Mouse (Mus musculus): ENCODE results near the gene Kbtbd4. TPM values are rescaled to one million over a fixed set of nuclear protein-coding genes. Genes with fewer than 3 reads are reported as not detected.
"Not testable (repeated sequence)": the region's sequence is repeated elsewhere in the genome, so short reads cannot be mapped to it uniquely, and the experiment has no call there.

Gene Kbtbd4
- polyA plus RNA-seq, 1 experiment from 2014 or later, result 9.8 TPM

- peaks cover 66% of the 10 kb centered on the region for H3K27me3 ChIP-seq (ENCODE audit: insufficient read depth, low read length)
- H3K9me3 ChIP-seq (ENCODE audit: low read length), result peaks cover 6% of the 10 kb centered on the region
- H3K27ac ChIP-seq (ENCODE audit: low read depth), result no peak within 1 kb of the TSS
- peak within 1 kb of the TSS; percentile 76 for H3K4me2 ChIP-seq (ENCODE audit: low read depth, low read length)
- H3K4me1 ChIP-seq (ENCODE audit: insufficient read depth), result peaks cover 21% of the 10 kb centered on the region
- no peaks in the 10 kb centered on the region for H3K36me3 ChIP-seq (replicated peaks; ENCODE audit: insufficient read depth, low read length)
- WGBS (ENCODE audit: insufficient replicate concordance), result 3% methylated on average over 39 of the region's 45 CpGs
- no peak for ATAC-seq
- H3K4me3 ChIP-seq (ENCODE audit: low read depth, low read length), result peak within 1 kb of the TSS; percentile 38
- no peak within 1 kb of the TSS for H3K9ac ChIP-seq (replicated peaks)
- no peak for TF ChIP-seq EP300 (IDR thresholded peaks at IDR 0.05; ENCODE audit: low read depth)
- no peak for TF ChIP-seq CTCF (IDR thresholded peaks at IDR 0.05; ENCODE audit: low read depth)
- no peak for DNase-seq
Measured at GRCm38 (mm10) chr2:90885218-90886041, 19.1 kb upstream of the Kbtbd4 start, which contains the start of gene C1qtnf4. C1qtnf4 (plus strand) TSS chr2:90885860.

- no peak for ATAC-seq
- H3K36me3 ChIP-seq (replicated peaks; ENCODE audit: insufficient read depth, low read length), result no peaks in the 10 kb centered on the region
- H3K4me3 ChIP-seq (ENCODE audit: low read depth, low read length), result no peak overlapping the region
- WGBS (ENCODE audit: insufficient replicate concordance), result 31% methylated on average over 6 of the region's 6 CpGs
- TF ChIP-seq CTCF (IDR thresholded peaks at IDR 0.05; ENCODE audit: low read depth), result no peak
- TF ChIP-seq EP300 (IDR thresholded peaks at IDR 0.05; ENCODE audit: low read depth), result no peak
- peaks cover 6% of the 10 kb centered on the region for H3K9me3 ChIP-seq (ENCODE audit: low read length)
- no peak overlapping the region for H3K9ac ChIP-seq (replicated peaks)
- no peak overlapping the region for H3K4me2 ChIP-seq (ENCODE audit: low read depth, low read length)
- peaks cover 21% of the 10 kb centered on the region for H3K4me1 ChIP-seq (ENCODE audit: insufficient read depth)
- H3K27me3 ChIP-seq (ENCODE audit: insufficient read depth, low read length), result peaks cover 67% of the 10 kb centered on the region
- DNase-seq, result no peak
- no peak overlapping the region for H3K27ac ChIP-seq (ENCODE audit: low read depth)
Measured at GRCm38 (mm10) chr2:90886436-90886835, 18.1 kb upstream of the Kbtbd4 start.

DNA sequence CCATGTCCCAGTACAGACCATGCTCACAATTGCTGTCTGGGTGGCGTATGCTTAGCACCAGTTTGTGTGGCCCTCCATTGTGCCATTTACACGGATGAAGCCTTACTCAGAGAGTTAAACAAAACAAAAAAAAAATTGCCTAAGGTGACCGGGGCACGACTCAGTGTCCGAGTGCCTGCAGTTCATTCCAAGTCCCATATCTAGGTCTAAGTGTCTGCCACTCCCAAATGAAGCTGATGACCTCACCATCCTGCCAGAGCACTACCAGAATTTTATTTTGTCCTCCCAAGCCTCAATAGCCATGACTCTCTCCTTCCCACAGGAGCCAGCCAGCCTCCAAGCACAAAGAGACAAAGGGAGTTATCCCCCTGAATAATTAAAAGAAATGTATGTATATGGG is 16.9 kb upstream of the Kbtbd4 start:
- WGBS (ENCODE audit: insufficient replicate concordance), result 66% methylated on average over 5 of the region's 5 CpGs
- no peak overlapping the region for H3K4me3 ChIP-seq (ENCODE audit: low read depth, low read length)
- no peak for TF ChIP-seq CTCF (IDR thresholded peaks at IDR 0.05; ENCODE audit: low read depth)
- TF ChIP-seq EP300 (IDR thresholded peaks at IDR 0.05; ENCODE audit: low read depth), result no peak
- no peak for ATAC-seq
- no peak for DNase-seq
- no peak overlapping the region for H3K9ac ChIP-seq (replicated peaks)
- H3K27me3 ChIP-seq (ENCODE audit: insufficient read depth, low read length), result peaks cover 67% of the 10 kb centered on the region
- no peaks in the 10 kb centered on the region for H3K36me3 ChIP-seq (replicated peaks; ENCODE audit: insufficient read depth, low read length)
- peaks cover 21% of the 10 kb centered on the region for H3K4me1 ChIP-seq (ENCODE audit: insufficient read depth)
- H3K4me2 ChIP-seq (ENCODE audit: low read depth, low read length), result no peak overlapping the region
- H3K9me3 ChIP-seq (ENCODE audit: low read length), result peaks cover 6% of the 10 kb centered on the region
- no peak overlapping the region for H3K27ac ChIP-seq (ENCODE audit: low read depth)

GRCm38 (mm10) chr2:90889550-90890548 is 14.7 kb upstream of the Kbtbd4 start:
- ATAC-seq (peak; percentile 78), DNase-seq (peak; percentile 65)
- TF ChIP-seq EP300 (IDR thresholded peaks at IDR 0.05; ENCODE audit: low read depth), result no peak
- no peak for TF ChIP-seq CTCF (IDR thresholded peaks at IDR 0.05; ENCODE audit: low read depth)
- Histone ChIP-seq H3K36me3 (replicated peaks; ENCODE audit: insufficient read depth, low read length) (peaks cover 2% of the 10 kb centered on the region; the same call in 1 of the 2 replicates), H3K4me3 (ENCODE audit: low read depth, low read length) (peak overlapping the region; percentile 60), H3K27ac (ENCODE audit: low read depth) (no peak overlapping the region; the same call in 1 of the 2 replicates), H3K9me3 (ENCODE audit: low read length) (no peaks in the 10 kb centered on the region), H3K9ac (replicated peaks) (peak overlapping the region; percentile 47), H3K27me3 (ENCODE audit: insufficient read depth, low read length) (peaks cover 53% of the 10 kb centered on the region), H3K4me2 (ENCODE audit: low read depth, low read length) (peak overlapping the region; percentile 82), H3K4me1 (ENCODE audit: insufficient read depth) (peaks cover 29% of the 10 kb centered on the region)
- 4% methylated on average over 114 of the region's 133 CpGs for WGBS (ENCODE audit: insufficient replicate concordance)

GRCm38 (mm10) chr2:90893673-90894298 is 10.8 kb upstream of the Kbtbd4 start:
- no peak overlapping the region for H3K4me3 ChIP-seq (ENCODE audit: low read depth, low read length)
- H3K4me1 ChIP-seq (ENCODE audit: insufficient read depth), result peaks cover 22% of the 10 kb centered on the region
- peaks cover 34% of the 10 kb centered on the region for H3K36me3 ChIP-seq (replicated peaks; ENCODE audit: insufficient read depth, low read length)
- DNase-seq (peak; percentile 51), ATAC-seq (peak; percentile 76)
- TF ChIP-seq EP300 (IDR thresholded peaks at IDR 0.05; ENCODE audit: low read depth) (peak; percentile 80), CTCF (IDR thresholded peaks at IDR 0.05; ENCODE audit: low read depth) (no peak)
- no peaks in the 10 kb centered on the region for H3K9me3 ChIP-seq (ENCODE audit: low read length)
- H3K4me2 ChIP-seq (ENCODE audit: low read depth, low read length), result peak overlapping the region; percentile 53
- H3K27me3 ChIP-seq (ENCODE audit: insufficient read depth, low read length), result peaks cover 14% of the 10 kb centered on the region
- peak overlapping the region; percentile 72 for H3K27ac ChIP-seq (ENCODE audit: low read depth)
- WGBS (ENCODE audit: insufficient replicate concordance), result 61% methylated on average over 6 of the region's 6 CpGs
- H3K9ac ChIP-seq (replicated peaks), result no peak overlapping the region

GRCm38 (mm10) chr2:90894299-90894677 is 10.3 kb upstream of the Kbtbd4 start:
- H3K9ac ChIP-seq (replicated peaks); H3K4me3 ChIP-seq (ENCODE audit: low read depth, low read length); H3K27me3 ChIP-seq (ENCODE audit: insufficient read depth, low read length); ATAC-seq; DNase-seq; H3K9me3 ChIP-seq (ENCODE audit: low read length): not testable (repeated sequence)
- Histone ChIP-seq H3K36me3 (replicated peaks; ENCODE audit: insufficient read depth, low read length) (peaks cover 34% of the 10 kb centered on the region), H3K4me2 (ENCODE audit: low read depth, low read length) (peak overlapping the region; percentile 53), H3K4me1 (ENCODE audit: insufficient read depth) (peaks cover 19% of the 10 kb centered on the region), H3K27ac (ENCODE audit: low read depth) (peak overlapping the region; percentile 72)
- 51% methylated on average over 3 of the region's 3 CpGs for WGBS (ENCODE audit: insufficient replicate concordance)

Measured in liver, postnatal 0 days (tissue).